Mouse (Mus musculus) kidney, embryonic 15.5 days (tissue): Measurements from ENCODE around the gene Wdr20. TPM values are rescaled to one million over a fixed set of nuclear protein-coding genes. Genes with fewer than 3 reads are reported as not detected.

ENCODE experiments used
- ATAC-seq: fragments of 200-750 bp; cut with Nextera tagmentation; replicated peaks from 2 replicates; pipeline ENCODE4 v1.8.0; 2017; ENCODE audit warnings: moderate TSS enrichment; ENCODE audit not compliant: low FRiP score
- H3K27ac ChIP-seq: fragments of 300-500 bp; sonication (generic); 2 replicates; pipeline ENCODE4 v1.5.1; 2015; ENCODE audit warnings: mild to moderate bottlenecking, inconsistent platforms
- H3K27me3 ChIP-seq: fragments of 300-500 bp; sonication (generic); 2 replicates; pipeline ENCODE4 v1.6.1; 2015; ENCODE audit warnings: inconsistent platforms
- H3K36me3 ChIP-seq: fragments of 300-500 bp; sonication (generic); 2 replicates; pipeline ENCODE4 v1.6.1; 2015; ENCODE audit warnings: inconsistent platforms
- H3K4me1 ChIP-seq: fragments of 300-500 bp; sonication (generic); 2 replicates; pipeline ENCODE4 v1.6.1; 2015; ENCODE audit warnings: inconsistent platforms
- H3K4me2 ChIP-seq: fragments of 300-500 bp; sonication (generic); 2 replicates; pipeline ENCODE4 v1.6.1; 2015; ENCODE audit warnings: moderate library complexity, mild to moderate bottlenecking, inconsistent platforms
- H3K4me3 ChIP-seq: fragments of 300-500 bp; sonication (generic); replicated peaks from 2 replicates; pipeline ENCODE4 v1.5.1; 2015; ENCODE audit warnings: mild to moderate bottlenecking, inconsistent platforms
- H3K9ac ChIP-seq: fragments of 300-500 bp; sonication (generic); 2 replicates; pipeline ENCODE4 v1.6.1; 2015; ENCODE audit warnings: mild to moderate bottlenecking, inconsistent platforms
- H3K9me3 ChIP-seq: fragments of 300-500 bp; sonication (generic); replicated peaks from 2 replicates; pipeline ENCODE4 v1.6.1; 2016; ENCODE audit warnings: inconsistent platforms
- WGBS: fragments of 180-500 bp; shearing (Covaris S2); methylation state at CpG from one replicate; pipeline ENCODE4 v1.1.7; 2015; ENCODE audit warnings: mixed read lengths; 5-methylcytosine and 5-hydroxymethylcytosine counted together
- polyA plus RNA-seq: library from polyadenylated mRNA; unstranded; fragments of >200 nt; fragmentation: Nextera tagmentation; extraction: Ambion mirVana; gene quantifications from 2 replicates; pipeline ENCODE4 v1.2.1, GENCODE M21; 2015

Wdr20 gene
- polyA plus RNA-seq, 1 experiment from 2014 or later = 24.4 TPM

GRCm38 (mm10) chr12:110790580-110790979, 52.8 kb downstream of the Wdr20 start:
- Histone ChIP-seq H3K9me3 (no peaks in the 10 kb centered on the region), H3K4me1 (0 out of 2 replicates have a peak, but pooled peaks cover 3% of the 10 kb centered on the region), H3K27ac (peak overlapping the region; percentile 33; the same call in 1 of the 2 replicates), H3K4me2 (no peak overlapping the region), H3K36me3 (peaks cover 11% of the 10 kb centered on the region), H3K9ac (no peak overlapping the region), H3K4me3 (no peak overlapping the region), H3K27me3 (no peaks in the 10 kb centered on the region)
- WGBS = 87% methylated on average over 4 of the region's 4 CpGs
- no peak for ATAC-seq

DNA sequence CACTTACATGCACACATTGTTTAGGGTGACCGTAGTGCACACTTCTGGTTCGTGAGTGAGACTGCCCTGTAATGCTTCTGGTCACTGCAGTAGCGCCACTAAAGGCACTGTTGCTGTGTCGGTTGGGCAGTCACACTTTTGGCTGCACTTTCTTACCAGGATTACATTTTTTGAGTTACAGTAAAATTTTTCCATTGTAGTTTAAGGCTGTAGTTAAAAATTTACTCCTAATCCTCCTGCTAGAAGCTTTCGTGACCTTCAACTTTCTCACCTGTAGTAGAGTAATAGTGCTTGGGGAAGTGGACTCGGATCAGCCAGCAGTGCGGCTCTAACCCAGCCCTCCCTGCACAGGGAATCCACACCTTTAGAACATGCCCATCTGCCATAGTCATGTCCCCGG, 53.3 kb downstream of the Wdr20 start:
- WGBS = 84% methylated on average over 8 of the region's 8 CpGs
- peaks cover 11% of the 10 kb centered on the region for H3K36me3 ChIP-seq
- ATAC-seq = no peak
- no peaks in the 10 kb centered on the region for H3K27me3 ChIP-seq
- peak overlapping the region; percentile 33; the same call in 1 of the 2 replicates for H3K27ac ChIP-seq
- no peak overlapping the region for H3K9ac ChIP-seq
- H3K4me3 ChIP-seq = no peak overlapping the region
- 0 out of 2 replicates have a peak, but pooled peaks cover 3% of the 10 kb centered on the region for H3K4me1 ChIP-seq
- H3K4me2 ChIP-seq = no peak overlapping the region
- no peaks in the 10 kb centered on the region for H3K9me3 ChIP-seq

GRCm38 (mm10) chr12:110795035-110795434, 57.3 kb downstream of the Wdr20 start:
- Histone ChIP-seq H3K9me3 (no peaks in the 10 kb centered on the region), H3K9ac (no peak overlapping the region), H3K27me3 (no peaks in the 10 kb centered on the region), H3K27ac (no peak overlapping the region), H3K4me2 (no peak overlapping the region), H3K36me3 (peaks cover 13% of the 10 kb centered on the region), H3K4me3 (no peak overlapping the region), H3K4me1 (peaks cover 19% of the 10 kb centered on the region)
- WGBS = 86% methylated on average over 6 of the region's 6 CpGs
- no peak for ATAC-seq

GRCm38 (mm10) chr12:110796748-110797147, 59.0 kb downstream of the Wdr20 start:
- Histone ChIP-seq H3K4me1 (peaks cover 19% of the 10 kb centered on the region), H3K36me3 (peaks cover 13% of the 10 kb centered on the region), H3K9ac (no peak overlapping the region), H3K27ac (no peak overlapping the region), H3K4me3 (no peak overlapping the region), H3K9me3 (no peaks in the 10 kb centered on the region), H3K27me3 (no peaks in the 10 kb centered on the region), H3K4me2 (no peak overlapping the region)
- ATAC-seq = no peak
- WGBS = 81% methylated on average over 6 of the region's 6 CpGs

GRCm38 (mm10) chr12:110797202-110797601, 59.5 kb downstream of the Wdr20 start:
- ATAC-seq = no peak
- Histone ChIP-seq H3K4me2 (no peak overlapping the region), H3K9ac (no peak overlapping the region), H3K4me3 (no peak overlapping the region), H3K36me3 (peaks cover 13% of the 10 kb centered on the region), H3K27me3 (no peaks in the 10 kb centered on the region), H3K9me3 (no peaks in the 10 kb centered on the region), H3K4me1 (peaks cover 19% of the 10 kb centered on the region), H3K27ac (peak overlapping the region; percentile 28; the same call in 1 of the 2 replicates)
- 78% methylated on average over 6 of the region's 6 CpGs for WGBS

DNA sequence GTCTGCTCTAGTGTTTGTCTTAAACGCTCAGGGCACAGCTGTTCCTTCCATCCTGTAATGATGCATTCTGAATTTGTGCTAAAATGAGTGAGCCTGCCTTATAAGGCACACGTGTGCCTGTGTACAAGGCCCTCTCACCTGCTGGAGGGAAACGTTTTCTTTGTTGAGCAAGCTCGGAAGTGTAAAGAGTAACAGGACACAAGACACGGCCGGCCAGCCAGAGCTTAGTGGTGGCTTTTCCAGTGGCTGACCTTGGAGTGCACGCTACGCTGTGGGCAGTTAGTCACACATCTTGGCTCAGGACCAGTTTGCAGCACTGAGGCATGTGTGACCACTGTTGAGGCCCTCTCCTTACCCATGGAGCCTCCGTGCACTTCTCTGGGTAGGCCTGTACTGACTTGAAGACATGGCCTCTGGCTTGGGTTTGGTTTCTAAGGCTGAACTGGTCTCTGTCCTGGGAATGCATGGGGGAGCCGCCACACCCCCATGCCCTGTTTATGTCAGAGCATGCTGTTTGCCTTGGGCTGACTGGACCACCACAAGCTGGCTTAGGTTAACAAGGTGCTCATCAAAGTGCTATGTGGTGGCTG, 60.2 kb downstream of the Wdr20 start:
- Histone ChIP-seq H3K9ac (no peak overlapping the region), H3K27ac (peak overlapping the region; percentile 28), H3K9me3 (no peaks in the 10 kb centered on the region), H3K4me2 (no peak overlapping the region), H3K27me3 (no peaks in the 10 kb centered on the region), H3K36me3 (peaks cover 6% of the 10 kb centered on the region), H3K4me3 (no peak overlapping the region), H3K4me1 (peaks cover 19% of the 10 kb centered on the region)
- WGBS = 74% methylated on average over 10 of the region's 10 CpGs
- ATAC-seq = peak; percentile 44; the same call in 1 of the 2 replicates

DNA sequence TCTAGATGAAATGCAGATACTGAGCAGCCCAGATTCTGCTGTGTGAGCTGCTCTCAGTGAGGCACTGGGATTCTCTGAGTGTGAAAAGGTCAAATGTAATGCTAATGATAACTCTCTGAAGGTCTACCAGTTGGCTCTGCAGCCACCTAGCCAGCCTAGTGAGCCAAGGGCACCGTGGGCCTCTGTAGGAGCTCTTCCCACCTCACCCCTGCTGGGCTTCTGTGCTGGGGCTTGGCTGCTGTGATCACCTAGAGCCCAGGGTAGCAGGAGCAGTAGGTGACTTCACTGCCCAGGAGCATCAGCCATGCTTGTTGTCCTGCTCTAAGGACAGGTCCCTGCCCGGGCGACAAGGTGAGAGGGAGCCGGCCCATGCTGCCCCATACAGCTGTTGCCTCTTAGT, 61.5 kb downstream of the Wdr20 start:
- ATAC-seq = no peak
- no peak overlapping the region for H3K27ac ChIP-seq

DNA sequence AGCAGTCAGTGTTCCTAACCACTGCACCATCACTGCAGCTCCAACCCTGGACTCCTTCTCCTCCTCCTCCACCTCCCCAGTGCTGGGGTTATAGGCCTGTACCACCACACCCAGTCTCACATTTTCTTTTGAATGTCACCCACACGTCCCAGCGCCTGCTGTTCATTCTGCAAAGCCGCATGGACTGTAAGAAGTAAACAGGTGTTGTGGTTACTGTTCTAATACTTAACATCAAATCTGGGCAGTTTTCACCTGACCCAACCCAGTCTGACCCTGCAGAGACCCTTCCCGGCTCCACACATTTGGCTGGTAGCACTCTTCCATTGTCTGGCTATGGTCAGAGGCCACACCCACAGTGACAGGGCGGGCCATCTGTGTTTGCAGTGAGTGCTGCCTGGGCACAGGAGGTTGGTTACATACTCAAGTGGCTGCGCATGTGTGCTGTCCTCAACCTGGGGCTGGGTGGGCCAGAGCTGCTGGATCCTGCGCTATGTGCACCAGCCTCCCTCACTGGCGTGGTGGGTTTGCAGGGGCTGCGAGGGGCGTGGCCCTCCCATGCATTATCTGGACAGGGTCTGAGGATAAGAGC, 64.2 kb downstream of the Wdr20 start:
- H3K9me3 ChIP-seq = no peaks in the 10 kb centered on the region
- H3K4me3 ChIP-seq = no peak overlapping the region
- H3K4me2 ChIP-seq = no peak overlapping the region
- H3K36me3 ChIP-seq = peaks cover 6% of the 10 kb centered on the region; the same call in 1 of the 2 replicates
- no peak overlapping the region for H3K9ac ChIP-seq
- no peak for ATAC-seq
- WGBS = 91% methylated on average over 10 of the region's 10 CpGs
- H3K27ac ChIP-seq = no peak overlapping the region
- H3K27me3 ChIP-seq = no peaks in the 10 kb centered on the region
- peaks cover 14% of the 10 kb centered on the region for H3K4me1 ChIP-seq

More for the DNA sequence above, 61.5 kb downstream of the Wdr20 start:
- peaks cover 20% of the 10 kb centered on the region for H3K4me1 ChIP-seq
- H3K9ac ChIP-seq = no peak overlapping the region
- H3K9me3 ChIP-seq = no peaks in the 10 kb centered on the region
- no peak overlapping the region for H3K4me3 ChIP-seq
- 95% methylated on average over 4 of the region's 4 CpGs for WGBS
- H3K27me3 ChIP-seq = no peaks in the 10 kb centered on the region
- H3K4me2 ChIP-seq = no peak overlapping the region
- H3K36me3 ChIP-seq = 0 out of 2 replicates have a peak, but pooled peaks cover 2% of the 10 kb centered on the region

GRCm38 (mm10) chr12:110802674-110803297, 65.0 kb downstream of the Wdr20 start:
- no peak overlapping the region for H3K27ac ChIP-seq
- no peak overlapping the region for H3K9ac ChIP-seq
- H3K27me3 ChIP-seq = no peaks in the 10 kb centered on the region
- H3K4me3 ChIP-seq = no peak overlapping the region
- WGBS = 86% methylated on average over 5 of the region's 5 CpGs
- no peak overlapping the region for H3K4me2 ChIP-seq
- peaks cover 8% of the 10 kb centered on the region for H3K36me3 ChIP-seq
- H3K9me3 ChIP-seq = no peaks in the 10 kb centered on the region
- peaks cover 8% of the 10 kb centered on the region for H3K4me1 ChIP-seq
- no peak for ATAC-seq

- peak; percentile 24; the same call in 1 of the 2 replicates for ATAC-seq
- H3K27ac ChIP-seq = no peak overlapping the region
- WGBS = 33% methylated on average over 10 of the region's 10 CpGs
Observed at GRCm38 (mm10) chr12:110804261-110804660, 66.5 kb downstream of the Wdr20 start.

GRCm38 (mm10) chr12:110806301-110806970, 68.7 kb downstream of the Wdr20 start:
- no peak overlapping the region for H3K27ac ChIP-seq
- WGBS = 81% methylated on average over 3 of the region's 3 CpGs
- H3K4me2 ChIP-seq = no peak overlapping the region
- H3K9me3 ChIP-seq = no peaks in the 10 kb centered on the region
- no peak overlapping the region for H3K4me3 ChIP-seq
- H3K4me1 ChIP-seq = peaks cover 12% of the 10 kb centered on the region; the same call in 1 of the 2 replicates
- H3K27me3 ChIP-seq = no peaks in the 10 kb centered on the region
- ATAC-seq = no peak
- H3K36me3 ChIP-seq = peaks cover 11% of the 10 kb centered on the region
- no peak overlapping the region for H3K9ac ChIP-seq

More at GRCm38 (mm10) chr12:110804261-110804660, 66.5 kb downstream of the Wdr20 start:
- Histone ChIP-seq H3K4me2 (no peak overlapping the region), H3K9me3 (no peaks in the 10 kb centered on the region), H3K9ac (no peak overlapping the region), H3K27me3 (no peaks in the 10 kb centered on the region), H3K36me3 (peaks cover 11% of the 10 kb centered on the region), H3K4me1 (peaks cover 12% of the 10 kb centered on the region), H3K4me3 (no peak overlapping the region)

- H3K4me1 ChIP-seq = peaks cover 12% of the 10 kb centered on the region; the same call in 1 of the 2 replicates
- no peak for ATAC-seq
- peaks cover 11% of the 10 kb centered on the region for H3K36me3 ChIP-seq
- no peaks in the 10 kb centered on the region for H3K27me3 ChIP-seq
- no peak overlapping the region for H3K9ac ChIP-seq
- H3K4me3 ChIP-seq = no peak overlapping the region
- 59% methylated on average over 10 of the region's 10 CpGs for WGBS
- no peaks in the 10 kb centered on the region for H3K9me3 ChIP-seq
- no peak overlapping the region for H3K4me2 ChIP-seq
- H3K27ac ChIP-seq = peak overlapping the region; percentile 56; the same call in 1 of the 2 replicates
Observed at GRCm38 (mm10) chr12:110808430-110808829, 70.7 kb downstream of the Wdr20 start.
